Mouse (Mus musculus) spleen, adult 18-20 months (tissue): Measurements from ENCODE around the gene Rras2.

ENCODE experiments used
- DNase-seq, 2 experiments: peaks; one replicate each; pipeline ENCODE4 v3.0.0; 2022; ENCODE audit warnings: mixed read lengths in 2 of 2

The Rras2 gene

GRCm38 (mm10) chr7:114070458-114070840, 47.1 kb downstream of the Rras2 start:
- DNase-seq = no peak

- DNase-seq = no peak
Observed at GRCm38 (mm10) chr7:114069726-114070457, 47.7 kb downstream of the Rras2 start.

GRCm38 (mm10) chr7:114068956-114069533, 48.5 kb downstream of the Rras2 start:
- DNase-seq = peak in 1 of 2 experiments; percentile 57

DNA sequence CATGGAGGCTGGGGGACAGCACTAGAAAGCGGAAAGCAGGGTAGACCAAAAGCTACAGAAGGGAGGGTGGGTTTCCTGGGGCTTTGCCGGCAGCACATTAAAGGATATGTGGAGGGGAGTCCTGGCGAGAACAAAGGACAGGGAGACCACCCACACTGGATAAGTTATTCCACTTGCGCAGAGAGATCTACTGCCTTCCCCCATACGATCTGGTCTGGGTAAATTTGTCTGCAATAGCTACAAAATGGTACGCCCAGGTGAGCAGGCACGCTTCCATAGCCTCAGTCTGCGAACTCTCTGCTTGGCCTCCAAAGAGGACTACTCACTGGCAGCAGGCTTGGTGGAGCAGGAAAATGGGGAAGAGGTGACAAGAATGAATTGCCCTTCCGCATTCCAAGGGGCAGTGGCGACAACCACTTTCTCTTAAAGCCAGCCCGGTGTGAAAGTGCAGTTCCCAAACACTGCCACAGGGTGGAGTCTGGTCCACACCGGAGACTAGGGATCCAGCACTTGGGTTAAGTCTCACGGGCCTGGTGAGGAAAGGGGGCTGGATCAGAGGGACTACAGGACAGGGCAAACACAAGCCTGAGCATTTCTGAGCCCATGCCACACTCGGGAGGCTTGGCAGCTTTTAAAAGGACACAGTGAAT, 50.9 kb downstream of the Rras2 start:
- DNase-seq = peak; percentile 69 to 83

GRCm38 (mm10) chr7:114065407-114066185, 52.0 kb downstream of the Rras2 start:
- DNase-seq = no peak

DNA sequence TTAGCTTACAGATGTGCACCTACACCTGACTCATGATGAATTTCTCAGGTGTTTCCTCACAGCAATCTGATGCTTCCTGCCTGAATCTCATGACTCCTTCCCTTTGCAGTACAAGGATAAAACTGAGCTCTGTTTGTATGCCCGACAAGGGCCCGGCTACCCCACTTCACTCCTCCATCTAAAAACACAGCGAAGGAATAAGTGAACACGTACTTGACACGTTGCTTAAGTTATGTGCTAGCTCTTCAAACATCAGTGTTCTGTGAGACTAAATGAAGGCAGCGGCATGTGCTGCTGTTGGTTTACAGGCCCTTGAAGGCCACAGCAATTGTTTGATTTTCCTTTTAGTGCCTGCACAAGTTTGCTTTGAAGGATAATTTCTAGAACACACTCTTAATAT, 53.6 kb downstream of the Rras2 start:
- no peak for DNase-seq

- DNase-seq = no peak
Observed at GRCm38 (mm10) chr7:114063534-114063933, 54.0 kb downstream of the Rras2 start.

- no peak for DNase-seq
Observed at GRCm38 (mm10) chr7:114062451-114062850, 55.1 kb downstream of the Rras2 start.

GRCm38 (mm10) chr7:114060445-114060844, 57.1 kb downstream of the Rras2 start:
- DNase-seq = no peak

GRCm38 (mm10) chr7:114058927-114059441, 58.6 kb downstream of the Rras2 start:
- no peak for DNase-seq

- no peak for DNase-seq
Observed at GRCm38 (mm10) chr7:114058166-114058565, 59.4 kb downstream of the Rras2 start.

DNA sequence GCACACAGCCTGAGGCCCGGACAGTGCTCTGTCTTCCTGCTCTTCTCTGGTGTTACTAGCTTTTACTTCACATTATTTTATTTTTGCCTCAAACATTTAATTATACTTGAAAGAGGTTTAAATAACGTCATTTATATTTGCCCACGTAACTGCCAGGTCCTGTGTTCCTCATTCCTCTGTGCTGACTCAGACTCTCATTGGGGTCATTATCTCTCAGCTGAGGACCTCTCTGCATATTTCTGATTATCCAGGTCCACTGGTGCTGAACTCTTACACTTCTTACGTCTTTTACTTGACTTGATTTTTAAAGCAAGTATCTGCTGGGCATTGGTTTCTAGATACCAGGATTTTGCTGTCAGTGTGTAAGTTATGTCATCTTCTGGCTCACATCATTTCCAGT, 63.9 kb downstream of the Rras2 start:
- DNase-seq = no peak

- no peak for DNase-seq
Observed at GRCm38 (mm10) chr7:114045814-114046213, 71.8 kb downstream of the Rras2 start.

DNA sequence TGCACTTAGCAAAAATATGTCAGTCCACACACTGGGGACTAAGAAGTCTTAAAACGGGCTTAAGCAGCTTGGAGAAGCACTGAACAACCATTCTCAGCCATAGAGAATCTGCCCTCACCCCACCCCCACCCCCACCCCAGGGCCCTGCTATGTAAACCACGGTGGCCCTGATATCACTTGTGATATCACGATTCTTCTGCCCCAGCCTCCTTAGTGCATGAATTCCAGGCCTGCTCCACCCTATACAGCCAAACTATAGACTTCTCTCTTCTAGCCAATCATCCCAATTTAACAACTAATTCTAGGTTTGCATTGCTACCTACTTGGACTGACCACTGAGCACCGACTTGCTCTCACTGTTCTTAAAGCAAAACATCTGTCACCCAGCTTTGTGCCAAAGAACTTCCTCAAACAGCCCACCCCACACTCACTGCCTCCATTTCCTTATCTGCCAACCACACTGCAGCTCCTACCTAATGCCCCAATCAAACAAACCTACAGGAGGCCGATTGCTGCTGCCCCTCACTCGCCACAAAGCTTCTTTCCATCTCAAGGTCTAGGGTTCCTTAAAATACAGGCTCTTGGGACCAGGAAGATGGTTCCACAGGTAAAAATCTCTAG, 73.5 kb downstream of the Rras2 start:
- no peak for DNase-seq

DNA sequence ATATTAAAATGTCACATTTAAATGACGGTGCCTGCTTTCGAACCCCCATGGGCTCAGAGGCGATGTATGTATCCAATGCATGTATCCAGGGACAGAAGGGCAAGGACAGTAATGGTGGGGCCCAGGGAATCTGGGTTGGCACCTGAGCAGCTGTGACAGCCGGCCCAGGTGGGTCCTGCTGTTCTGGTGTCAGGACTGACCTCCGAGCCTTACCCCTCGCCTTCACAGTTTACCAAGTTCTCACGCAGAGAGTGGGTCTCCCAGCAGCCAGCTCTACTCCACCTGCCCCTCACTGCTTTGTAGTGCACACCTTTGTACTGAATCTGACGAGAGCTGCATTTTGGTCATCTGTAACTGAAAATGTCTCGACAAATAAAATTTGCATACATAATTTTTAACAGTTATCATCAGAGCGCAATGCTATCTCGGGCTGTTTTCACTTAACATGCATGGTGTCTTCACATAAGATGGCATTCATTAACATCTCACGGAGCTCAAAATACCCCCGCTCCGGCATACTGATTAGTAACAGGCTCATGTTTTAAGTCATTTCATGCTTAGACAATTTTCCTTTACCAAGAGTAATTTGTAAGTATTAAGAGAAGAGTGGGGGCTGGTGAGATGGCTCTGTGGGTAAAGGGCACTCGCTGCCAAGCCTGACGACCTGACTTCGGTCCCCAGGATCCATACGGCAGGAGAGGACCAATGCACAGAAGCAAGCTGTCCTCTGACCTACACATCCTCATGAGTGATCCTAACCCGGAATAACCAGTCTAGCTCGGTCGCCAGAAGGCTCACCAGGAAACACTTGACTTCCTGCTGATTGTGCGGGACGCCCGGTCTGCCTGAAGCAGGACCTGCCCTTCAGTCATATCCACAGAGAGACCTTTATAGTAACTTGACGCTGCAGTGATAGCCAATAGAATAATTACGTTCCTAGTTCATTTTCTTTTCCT, 74.3 kb downstream of the Rras2 start:
- no peak for DNase-seq

- DNase-seq = no peak
Observed at GRCm38 (mm10) chr7:114041349-114041748, 76.2 kb downstream of the Rras2 start.

- DNase-seq = no peak
Observed at GRCm38 (mm10) chr7:114037237-114037636, 80.3 kb downstream of the Rras2 start.

GRCm38 (mm10) chr7:114029596-114029995, 88.0 kb downstream of the Rras2 start:
- no peak for DNase-seq

DNA sequence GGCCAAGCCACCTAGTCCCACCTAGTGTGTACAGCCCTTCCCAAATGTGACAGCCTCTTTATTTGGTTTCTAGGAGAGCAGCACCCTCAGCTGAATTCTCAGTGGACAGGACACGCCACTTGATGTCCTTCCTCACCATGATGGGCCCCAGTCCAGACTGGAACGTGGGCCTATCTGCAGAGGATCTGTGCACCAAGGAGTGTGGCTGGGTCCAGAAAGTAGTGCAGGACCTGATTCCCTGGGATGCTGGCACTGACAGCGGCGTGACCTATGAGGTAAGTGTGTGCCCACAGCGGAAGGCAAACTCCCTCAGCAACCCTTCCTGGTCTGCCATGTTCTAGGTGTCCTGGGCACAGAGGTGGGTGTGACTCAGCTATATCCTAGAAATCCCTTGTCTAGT, 88.8 kb downstream of the Rras2 start:
- no peak for DNase-seq

GRCm38 (mm10) chr7:114027406-114027805, 90.2 kb downstream of the Rras2 start:
- no peak for DNase-seq

- DNase-seq = no peak
Observed at GRCm38 (mm10) chr7:114026923-114027322, 90.7 kb downstream of the Rras2 start.
